Mouse (Mus musculus) cerebellum, postnatal 10 days (tissue): Measurements from ENCODE around the gene Il23a.
A peak's percentile ranks its signal among the peaks of the same experiment; 100 is the strongest.
"Not testable (repeated sequence)": the region's sequence is repeated elsewhere in the genome, so short reads cannot be mapped to it uniquely, and the experiment has no call there.

Experiments used
- DNase-seq, 2 experiments: peaks; one replicate each; pipeline ENCODE4 v3.0.0; 2021; ENCODE audit warnings: mixed read lengths in 2 of 2

The Il23a gene

DNA sequence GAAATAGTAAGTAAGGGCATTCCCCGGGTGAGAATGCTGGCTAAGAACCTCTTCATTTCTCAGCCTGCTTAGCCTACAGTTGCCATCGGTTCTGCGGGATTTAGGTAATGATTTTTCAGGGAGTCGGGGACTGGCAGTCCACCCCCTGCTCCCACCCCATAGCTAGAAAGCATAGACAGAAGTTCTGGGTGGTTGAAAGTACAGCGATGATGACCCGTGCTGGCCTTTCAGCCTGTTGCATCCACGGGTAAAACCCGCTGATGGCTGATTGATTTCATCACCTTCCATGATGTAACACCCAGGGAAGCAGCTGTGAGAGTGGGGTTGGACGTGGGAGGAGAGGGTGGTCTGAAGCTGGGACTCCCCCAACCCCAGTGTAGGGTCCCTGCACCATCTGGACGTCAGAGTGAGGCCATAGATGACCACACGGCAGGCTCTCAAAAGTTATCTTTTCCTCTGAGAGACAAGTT lies at the start of gene Il23a:
Il23a (minus strand) TSS at position 51 of the 470 bp plus-strand sequence.
- no peak for DNase-seq

DNA sequence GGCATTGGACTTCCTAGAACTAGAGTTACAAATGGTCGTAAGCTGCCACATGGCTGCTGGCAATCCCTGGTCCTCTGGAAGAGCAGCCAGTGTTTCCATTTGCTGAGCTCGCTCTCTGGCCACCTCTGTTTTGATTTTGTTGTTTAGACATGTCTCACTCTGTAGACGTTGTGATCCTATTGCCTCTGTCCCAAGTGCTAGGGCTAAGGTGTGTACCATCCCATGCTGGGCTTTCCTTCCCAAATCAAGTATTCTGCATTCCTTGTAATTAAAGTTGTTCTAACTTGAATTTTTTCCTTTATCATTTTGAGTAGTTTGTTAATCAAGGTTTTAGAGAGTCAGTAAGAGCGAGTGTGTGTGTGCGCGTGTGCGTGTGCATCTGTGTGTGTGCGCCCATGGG lies 49.0 kb upstream of the Il23a start:
- DNase-seq: no peak

DNA sequence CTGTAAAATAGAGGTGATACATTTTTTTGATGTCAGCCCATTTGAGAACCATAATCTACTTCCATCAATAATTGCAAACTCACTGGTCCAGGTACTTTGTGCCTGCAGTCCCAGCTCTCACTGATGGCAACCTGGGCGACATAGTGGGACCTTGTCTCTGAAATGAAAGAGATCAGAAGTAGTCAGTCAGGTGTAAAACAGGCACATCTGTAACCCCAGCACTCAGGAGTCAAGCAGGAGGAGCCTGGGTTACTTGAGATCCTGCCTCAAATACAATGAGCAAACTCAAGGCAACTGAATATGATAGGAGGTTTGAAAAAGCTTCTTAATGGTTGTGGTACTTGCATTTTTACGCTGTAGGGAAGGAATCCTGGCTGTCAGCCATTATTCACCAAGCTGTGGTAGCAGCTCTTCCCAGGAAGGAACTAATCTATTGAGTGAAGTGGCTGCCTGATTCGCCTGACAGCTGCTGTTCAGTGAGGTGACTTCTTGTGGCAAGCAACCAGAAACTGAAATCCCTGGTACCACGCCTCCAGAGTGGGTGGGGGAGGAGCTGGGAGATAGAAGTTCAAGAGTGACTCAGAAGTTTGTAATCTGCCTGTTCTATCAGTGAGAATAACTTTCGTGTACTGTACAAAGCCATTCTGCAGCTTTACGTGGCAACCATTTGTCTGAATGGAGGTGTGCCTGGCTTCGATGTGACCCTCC lies 46.2 kb upstream of the Il23a start:
- DNase-seq: peak; percentile 60 to 65

DNA sequence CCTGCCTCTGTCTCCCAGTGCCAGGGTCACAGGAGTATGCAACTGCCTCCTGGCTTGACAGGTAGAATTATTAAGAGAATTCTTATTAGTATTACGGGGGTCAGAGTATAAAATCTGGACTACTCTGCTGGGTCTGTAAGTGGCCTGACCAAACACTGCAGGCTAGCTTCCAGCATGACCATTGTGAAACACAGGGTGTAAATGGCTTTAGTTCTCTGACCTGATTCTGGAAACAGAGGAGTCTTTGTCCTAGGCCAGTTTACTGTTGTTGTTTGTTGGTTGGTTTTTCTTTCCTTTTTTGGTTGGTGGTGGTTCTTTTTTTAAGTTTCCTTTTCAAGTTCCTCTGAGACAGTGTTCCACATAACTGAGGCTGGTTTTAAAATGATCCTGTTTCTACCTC lies 44.9 kb upstream of the Il23a start:
- DNase-seq: no peak

DNA sequence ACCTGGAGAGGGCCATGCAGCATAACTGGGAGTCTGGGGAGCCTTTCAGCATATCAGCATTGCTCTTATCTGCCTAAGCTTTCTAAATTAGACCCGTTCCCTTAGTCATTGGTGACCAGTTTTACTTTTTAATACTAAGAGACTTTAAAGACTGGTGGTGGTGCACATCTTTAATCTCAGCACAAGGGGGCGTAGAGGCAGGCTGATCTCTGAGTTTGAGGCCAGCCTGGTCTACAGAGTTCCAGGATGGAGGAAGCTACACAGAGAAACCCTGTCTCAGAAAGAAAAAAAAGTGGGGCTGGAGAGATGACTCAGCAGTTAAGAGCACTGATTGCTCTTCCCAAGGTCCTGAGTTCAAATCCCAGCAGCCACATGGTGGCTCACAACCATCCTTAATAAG lies 41.7 kb upstream of the Il23a start:
- DNase-seq: no peak

DNA sequence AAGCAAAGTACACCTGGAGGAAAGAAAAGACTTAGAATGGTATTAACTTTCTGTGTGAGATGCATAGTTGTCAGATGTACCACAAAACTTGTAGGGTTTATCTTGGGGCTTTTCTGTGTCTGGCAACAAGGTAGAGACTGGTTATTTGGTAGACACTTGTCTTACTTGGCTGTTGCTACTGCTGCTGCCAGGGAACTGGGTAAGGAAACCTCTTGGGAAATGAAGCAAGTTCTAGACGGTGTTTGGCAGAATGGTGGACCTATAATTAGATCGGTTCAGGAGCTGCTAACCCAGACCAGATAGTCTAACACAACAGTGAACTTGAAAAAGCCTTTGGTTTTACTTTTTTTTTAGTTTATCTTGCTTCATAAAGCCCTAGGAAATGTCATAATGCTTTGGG lies 40.4 kb upstream of the Il23a start:
- DNase-seq: no peak

DNA sequence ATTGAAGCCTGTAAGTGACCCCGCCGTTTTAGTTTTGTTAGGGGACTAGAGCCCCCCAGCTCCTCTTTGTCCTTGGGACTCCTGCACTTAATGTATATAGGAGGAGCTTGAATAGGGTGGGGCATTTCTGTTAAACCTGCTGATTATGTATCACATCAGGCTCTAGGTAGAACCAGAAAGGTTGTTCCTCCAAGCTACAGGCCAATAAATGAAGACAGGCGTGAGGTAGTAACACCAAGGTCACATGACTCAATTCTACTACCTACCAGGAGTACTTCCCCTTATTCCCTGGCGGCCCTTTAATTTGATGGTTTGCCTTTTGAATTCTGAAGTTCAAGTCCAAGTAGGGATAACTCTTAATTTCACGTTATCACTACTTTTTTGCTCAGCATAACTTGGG lies 39.9 kb upstream of the Il23a start:
- DNase-seq: no peak

DNA sequence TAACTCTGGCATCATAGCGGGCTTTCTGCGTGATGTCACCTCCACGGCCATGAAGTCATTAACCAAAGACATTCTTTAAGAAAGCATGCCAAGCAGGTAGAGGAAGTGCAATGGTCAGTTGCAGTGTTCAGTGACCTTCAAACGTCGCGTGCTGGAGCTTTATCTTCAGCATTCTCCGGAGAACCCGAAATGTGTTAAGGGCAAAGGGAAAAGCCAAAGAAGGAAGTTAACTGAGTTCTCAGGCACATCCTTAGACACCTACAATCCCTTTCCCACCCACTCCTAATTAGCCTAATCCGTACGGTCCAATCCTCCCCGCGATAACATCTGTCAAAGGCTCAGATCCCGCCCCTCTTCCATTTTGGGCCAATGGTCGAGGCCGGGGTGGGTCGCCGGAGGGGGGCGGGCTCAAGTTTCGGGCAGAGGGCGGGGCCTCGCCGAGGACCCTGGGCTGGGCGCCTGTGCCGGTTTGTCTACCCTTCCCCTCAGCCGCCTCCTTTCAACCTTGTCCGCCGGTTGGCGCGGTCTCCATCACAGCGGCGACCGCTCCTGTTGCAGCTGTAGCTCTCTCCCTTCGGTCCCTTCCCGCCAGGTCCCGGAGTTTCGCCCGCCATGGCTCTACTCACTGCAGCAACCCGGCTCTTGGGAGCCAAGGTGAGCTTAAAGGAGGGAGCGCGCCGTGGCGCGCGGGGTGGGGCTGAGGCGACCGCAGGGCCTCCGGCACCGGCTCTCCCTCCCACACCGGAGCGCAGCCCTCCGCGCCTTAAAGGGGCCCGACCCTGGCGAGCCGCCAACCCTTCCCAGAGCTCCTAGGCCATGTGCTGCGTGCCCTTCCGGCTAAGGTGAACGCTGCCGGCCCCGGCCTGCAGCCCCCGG lies 39.0 kb upstream of the Il23a start, which contains the start of gene Cs:
Cs (plus strand) TSS at position 429 of the 876 bp plus-strand sequence.
- peak; percentile 99 for DNase-seq

DNA sequence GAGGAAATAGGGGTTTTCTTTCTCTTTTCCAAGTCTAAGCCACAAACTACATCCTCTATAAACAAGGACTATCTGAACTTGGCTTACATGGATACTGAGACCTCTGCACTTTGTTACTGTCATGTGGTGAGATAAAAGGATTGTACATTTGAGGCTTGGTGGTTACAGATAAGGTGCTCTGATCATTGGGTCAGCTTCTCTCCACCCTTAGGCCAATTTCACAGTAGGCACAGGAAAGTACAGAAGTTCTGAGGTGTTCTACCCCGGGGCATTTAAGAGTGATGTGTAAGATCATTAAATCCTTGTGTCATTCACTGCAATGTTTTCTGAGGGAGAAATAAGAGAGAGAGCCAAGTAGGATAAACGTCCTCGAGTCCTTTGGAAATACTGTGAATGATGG lies 38.0 kb upstream of the Il23a start:
- DNase-seq: no peak

DNA sequence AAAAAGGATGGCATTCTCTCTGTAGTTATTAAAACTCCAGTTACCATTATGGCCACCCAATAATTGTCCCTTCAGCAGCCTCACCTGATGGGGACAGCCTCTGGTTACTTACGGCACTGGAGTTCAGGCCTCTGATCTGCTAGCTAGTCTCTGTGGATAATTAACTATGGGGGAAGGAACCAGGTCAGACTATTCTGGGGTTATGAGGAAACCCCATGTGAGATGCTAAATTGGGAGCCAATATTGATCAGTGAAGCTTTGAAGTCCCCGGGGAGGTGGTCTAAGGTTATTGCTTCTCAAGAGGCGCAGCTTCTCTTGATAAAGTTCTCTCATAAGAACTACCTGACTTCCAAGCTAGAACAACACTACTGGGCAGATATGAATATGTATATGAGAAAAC lies 37.6 kb upstream of the Il23a start:
- no peak for DNase-seq

DNA sequence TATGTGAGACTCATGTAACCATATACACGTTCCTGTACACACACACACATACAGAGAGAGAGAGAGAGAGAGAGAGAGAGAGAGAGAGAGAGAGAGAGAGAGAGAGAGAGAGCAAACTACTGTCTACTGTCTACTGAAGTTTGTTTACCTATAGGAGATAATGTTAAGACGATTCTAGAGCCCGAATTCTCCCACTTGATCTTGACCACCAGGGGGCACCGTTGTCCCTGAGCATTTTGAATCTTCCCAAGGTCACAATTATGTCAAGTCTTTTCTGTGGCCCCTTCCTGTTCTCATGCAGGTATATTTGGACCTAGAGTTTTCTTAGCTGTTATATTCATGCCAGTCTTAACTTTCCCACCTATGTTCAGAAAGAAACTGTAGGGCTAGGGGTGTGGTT lies 37.0 kb upstream of the Il23a start:
- peak; percentile 87 to 90 for DNase-seq

DNA sequence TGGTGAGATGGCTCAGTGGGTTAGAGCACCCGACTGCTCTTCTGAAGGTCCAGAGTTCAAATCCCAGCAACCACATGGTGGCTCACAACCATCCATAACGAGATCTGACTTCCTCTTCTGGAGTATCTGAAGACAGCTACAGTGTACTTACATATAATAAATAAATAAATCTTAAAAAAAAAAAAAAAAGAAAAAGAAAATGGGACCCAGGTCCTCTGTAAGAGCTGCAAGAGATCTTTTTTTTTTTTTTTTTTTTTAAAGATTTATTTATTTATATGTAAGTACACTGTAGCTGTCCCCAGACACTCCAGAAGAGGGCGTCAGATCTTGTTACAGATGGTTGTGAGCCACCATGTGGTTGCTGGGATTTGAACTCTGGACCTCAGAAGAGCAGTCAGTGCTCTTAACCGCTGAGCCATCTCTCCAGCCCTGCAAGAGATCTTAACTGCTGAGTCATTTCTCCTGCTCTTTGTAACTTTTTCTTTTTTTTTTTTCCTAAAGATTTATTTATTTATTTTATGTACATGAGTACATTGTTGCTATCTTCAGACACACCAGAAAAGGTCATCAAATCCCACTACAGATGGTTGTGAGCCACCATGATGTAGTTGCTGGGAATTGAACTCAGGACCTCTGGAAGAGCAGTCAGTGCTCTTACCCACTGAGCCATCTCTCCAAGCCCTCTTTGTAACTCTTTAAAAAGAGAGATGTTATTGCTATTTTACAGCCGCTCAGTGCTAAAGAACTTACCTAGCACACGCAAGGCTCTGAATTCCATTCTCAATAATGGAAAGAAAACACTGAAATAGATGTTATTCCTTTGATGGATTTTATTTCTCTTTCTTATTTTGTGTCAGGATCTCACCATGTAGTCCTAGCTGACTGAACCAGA lies 34.1 kb upstream of the Il23a start:
- DNase-seq: not testable (repeated sequence)

DNA sequence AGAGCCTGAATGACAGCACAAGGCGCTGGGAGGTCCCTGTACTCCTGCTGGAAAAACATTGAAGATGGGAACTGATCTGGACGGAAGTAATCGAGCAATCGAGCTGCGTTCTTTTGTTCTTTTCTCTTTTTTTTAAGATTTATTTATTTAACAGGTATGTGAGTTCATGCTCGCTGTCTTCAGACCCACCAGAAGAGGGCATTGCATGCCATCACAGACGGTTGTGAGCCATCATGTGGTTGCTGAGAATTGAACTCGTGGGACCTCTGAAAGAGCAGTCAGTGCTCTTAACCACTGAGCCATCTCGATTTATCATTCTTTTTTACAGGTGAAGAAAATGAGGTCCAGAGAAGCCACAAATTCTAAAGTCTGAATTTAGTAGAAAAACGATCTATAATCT lies 29.1 kb upstream of the Il23a start:
- DNase-seq: no peak

DNA sequence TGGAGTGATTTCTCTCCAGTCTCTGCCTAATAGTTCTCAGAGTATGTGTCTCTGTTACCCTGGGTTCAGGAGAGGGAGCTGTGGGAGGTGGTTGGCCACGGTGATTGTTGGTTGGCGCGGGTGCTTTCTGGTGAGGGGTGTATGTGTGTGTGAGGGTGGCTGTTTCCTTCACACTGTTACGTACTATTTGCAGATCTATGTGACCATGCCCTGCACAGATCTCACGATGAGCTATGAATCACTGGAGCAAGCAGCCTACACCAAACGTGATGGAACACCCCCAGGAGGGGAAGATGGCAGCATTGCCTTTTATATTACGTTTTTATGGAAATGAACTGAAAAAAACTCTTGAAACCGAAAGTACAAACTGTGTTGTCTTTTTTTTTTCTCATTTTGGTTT lies 28.3 kb upstream of the Il23a start:
- no peak for DNase-seq

DNA sequence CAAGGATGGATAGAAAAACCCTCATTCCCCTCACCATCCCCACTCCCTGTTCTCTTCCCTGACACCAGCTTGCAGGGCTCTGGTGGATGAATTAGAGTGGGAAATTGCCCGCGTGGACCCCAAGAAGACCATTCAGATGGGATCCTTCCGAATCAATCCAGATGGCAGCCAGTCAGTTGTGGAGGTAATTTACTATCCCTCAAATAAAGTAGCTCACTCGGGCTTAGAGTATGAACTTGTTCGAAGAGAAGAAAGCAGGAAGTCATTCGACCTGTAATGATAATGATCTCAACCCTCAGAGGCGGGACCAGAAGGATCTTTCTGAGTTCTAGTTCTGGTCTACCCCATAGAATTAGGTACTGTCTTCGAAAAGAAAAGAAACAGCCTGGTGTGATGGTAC lies 25.0 kb upstream of the Il23a start:
- DNase-seq: no peak

DNA sequence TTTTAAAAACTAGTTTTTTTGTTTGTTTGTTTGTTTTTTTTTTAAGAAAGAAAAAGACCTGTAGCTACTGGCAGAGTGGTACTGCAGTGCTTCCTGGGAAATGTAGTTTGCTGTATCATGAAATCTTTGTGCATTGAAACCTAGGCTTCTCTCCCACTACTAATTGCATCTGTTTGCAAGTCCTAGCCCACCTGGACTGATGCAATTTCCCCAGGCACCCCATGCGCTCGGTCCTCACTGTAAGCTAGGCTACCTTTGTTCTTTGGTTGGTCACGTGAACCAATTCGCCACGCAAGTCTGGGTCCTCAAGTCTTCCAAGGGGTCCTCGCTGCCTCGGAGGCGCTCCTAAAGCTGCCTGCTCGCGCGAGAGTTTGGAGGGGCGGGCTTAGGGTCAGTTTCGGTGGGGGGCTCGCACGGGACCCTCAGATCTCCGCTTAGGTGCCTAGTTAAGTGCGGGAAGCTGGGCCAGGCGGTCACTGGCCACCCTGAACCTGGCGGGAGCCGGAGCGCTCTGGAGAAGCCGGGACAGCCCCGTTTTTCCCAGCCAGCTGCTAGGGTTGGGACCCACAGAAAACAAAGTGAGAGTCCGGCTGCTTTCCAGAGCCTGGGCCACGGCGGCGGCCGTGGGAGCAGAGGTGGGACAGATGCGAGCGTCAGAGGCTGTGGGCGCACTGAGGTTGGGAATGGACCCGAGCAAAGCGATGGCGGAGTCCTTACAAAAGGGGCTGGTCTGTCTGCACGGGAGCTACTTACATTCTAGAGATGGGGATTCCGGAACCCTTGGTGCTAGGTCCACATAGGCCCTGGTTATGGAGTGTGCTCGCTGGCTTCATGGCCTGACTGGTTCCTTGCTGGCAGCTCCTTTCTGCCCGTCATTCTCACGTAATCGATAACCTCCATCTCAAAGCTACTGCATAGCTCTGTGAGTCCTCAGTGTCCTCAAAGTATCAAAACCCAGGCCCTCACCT lies 23.9 kb upstream of the Il23a start, which contains the start of gene Cnpy2:
Cnpy2 (plus strand) TSS at position 319 of the 968 bp plus-strand sequence.
- DNase-seq: peak; percentile 93 to 95

DNA sequence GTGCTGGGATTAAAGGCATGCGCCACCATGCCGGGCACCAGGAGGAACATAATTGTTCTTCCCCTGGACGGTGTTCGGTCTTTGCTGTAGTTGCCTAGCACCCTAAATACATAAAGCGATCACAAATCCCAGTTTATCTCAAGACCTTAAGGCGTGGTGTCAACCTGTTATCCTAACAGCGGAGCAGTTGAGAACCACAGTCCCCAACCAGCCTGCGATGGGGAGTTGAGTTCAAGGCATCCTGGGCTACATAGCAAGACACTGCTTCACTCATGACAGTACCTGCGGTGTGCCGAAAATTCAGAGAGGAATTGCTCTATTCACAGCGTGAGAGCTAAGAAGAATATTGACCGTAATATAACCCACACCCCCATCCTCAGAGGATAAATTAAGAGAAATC lies 23.1 kb upstream of the Il23a start:
- no peak for DNase-seq

DNA sequence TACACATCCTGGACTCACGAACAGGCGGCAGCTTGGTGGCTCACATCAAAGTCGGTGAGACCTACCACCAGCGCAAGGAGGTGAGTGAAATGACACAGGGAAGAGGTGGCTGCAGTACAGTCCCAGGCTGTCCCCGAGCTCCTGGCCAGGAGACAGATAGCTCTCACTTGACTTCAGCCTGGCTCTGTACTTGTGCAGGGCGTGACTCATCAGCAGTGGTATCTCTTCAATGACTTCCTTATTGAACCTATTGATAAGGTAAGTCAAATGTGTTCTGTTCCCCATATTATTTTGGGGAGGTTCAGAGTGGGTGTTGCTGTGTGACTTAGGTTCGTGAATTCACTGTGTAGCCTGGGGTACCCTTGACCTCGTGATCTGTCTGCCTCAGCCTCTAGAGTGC lies 17.0 kb upstream of the Il23a start:
- no peak for DNase-seq

DNA sequence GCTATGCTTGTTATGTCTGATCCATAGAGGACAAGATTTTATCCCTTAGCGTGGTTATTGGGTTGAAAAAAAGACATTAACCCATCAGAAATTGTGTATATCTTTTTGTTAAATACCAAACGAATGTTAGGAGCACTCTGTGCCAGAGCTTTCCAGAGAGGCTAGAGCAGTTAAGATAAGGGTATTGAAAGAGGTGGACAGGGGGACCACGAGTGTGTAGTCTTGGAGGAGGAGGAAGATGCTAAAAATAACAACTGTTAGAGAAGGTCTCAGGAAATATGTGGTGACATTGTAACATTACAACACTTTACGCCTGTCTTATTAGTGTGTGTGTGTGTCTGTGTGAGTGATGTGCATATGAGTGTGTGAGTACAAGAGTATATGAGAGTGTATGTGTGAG lies 12.3 kb upstream of the Il23a start:
- DNase-seq: no peak

DNA sequence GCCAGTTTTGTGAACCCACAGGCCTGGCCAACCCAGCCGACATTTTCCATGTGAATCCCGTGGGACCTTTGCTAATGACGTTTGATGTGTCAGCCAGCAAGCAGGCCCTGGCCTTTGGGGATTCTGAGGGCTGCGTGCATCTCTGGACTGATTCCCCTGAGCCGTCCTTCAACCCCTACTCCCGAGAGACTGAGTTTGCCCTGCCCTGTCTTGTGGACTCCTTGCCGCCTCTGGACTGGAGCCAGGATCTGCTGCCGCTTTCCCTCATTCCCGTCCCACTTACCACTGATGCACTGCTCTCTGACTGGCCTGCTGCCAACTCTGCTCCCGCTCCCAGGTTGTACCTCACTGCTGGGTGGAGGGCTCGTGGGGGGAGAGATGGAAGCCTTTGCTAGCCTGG lies 11.6 kb upstream of the Il23a start:
- peak; percentile 77 to 79 for DNase-seq

DNA sequence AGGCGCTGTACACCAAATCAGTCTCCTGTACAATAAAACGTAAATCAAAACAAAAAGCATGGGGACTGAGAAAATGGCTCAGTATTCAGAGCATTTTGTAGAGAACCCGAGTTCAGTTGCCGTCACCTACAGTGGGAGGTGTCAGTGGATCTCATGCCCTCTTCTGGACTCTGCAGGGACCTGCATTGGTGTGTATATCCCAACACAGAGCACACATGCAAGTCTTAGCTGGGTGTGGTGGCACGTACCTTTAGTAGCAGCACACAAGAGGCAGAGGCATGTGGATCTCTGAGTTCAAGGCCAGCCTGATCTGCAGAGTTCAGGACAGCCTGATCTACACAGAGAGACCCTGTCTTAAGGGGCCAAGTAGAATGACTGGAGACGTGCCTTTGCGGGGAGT lies 11.1 kb upstream of the Il23a start:
- no peak for DNase-seq
